Mouse (Mus musculus) urinary bladder, postnatal 36 days (tissue): ENCODE measurements around the gene Otud7b.
"Not testable (repeated sequence)": the region's sequence is repeated elsewhere in the genome, so short reads cannot be mapped to it uniquely, and the experiment has no call there.

Experiments
- DNase-seq, 2 experiments: peaks; one replicate each; pipeline ENCODE4 v3.0.0; 2022; ENCODE audit warnings: low spot score in 2 of 2, mixed read lengths in 1 of 2

Gene Otud7b

DNA sequence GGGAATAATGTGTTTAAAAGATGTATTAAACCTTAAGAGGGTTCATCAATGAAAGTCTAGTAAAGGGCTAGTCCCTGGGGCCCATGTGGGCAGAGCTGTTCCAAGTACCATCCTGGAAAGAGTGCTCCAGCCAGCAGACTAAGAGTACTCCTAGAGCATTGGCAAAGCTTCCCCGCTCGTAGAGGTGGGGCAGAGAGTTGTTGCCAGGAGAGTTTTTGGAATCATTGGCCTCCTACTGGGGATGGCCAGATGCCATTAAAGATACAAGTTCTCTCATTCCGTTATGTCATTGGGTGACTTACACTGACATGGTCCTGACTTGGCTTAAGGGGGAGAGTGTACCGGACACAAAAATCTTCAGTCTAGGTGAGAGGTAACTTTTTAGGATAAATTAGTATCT is 75.2 kb downstream of the Otud7b start:
- peak in 1 of 2 experiments; percentile 62 for DNase-seq

DNA sequence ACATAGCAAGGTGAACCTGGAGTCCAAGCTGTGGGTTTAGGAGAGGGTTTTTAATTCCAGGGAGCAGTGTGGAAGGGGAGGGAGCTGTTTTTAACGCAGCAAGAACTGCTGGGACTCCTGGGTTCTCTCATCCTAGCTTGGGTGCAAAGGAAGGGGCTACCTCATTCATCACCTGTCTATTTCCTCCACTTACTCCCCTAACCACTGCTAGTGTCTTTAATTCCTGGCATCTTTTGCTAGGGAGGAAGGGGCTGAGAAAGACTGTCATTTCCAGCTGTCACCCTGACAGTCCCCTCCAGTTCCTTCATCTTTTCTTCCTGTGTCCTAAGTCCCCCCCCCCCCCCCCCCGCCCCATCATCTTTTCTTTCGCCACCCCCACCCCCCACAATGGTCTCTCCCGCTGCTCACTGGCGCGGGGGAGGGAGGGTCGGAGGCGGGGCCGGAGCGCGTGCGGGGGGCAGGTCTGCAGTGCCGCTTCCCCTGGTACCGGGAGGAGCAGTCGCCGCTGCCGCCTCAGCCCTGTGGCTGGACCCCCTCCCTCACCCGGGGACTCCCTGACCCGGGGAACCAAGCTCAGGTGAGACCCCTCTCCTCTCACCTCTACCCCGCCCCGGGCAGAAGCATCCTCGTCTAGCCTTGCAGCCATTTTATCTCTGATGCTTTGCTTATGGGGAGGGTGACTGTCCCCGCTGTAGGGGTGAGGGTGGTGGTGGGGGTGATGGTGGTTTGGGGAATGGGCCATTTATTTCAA is 76.6 kb downstream of the Otud7b start, which contains the start of gene Sv2a:
Gene Sv2a (plus strand): TSS at position 425 of the 751 bp plus-strand sequence.
- no peak for DNase-seq

GRCm38 (mm10) chr3:96181510-96182381 is 77.4 kb downstream of the Otud7b start:
- DNase-seq, result no peak

- no peak for DNase-seq
Observed at GRCm38 (mm10) chr3:96182382-96182776, 78.1 kb downstream of the Otud7b start.

- DNase-seq, result no peak
Observed at GRCm38 (mm10) chr3:96192977-96193376, 88.7 kb downstream of the Otud7b start.

- no peak for DNase-seq
Observed at GRCm38 (mm10) chr3:96194966-96195365, 90.6 kb downstream of the Otud7b start.

GRCm38 (mm10) chr3:96195616-96196313 is 91.4 kb downstream of the Otud7b start:
- no peak for DNase-seq

GRCm38 (mm10) chr3:96196437-96197128 is 92.3 kb downstream of the Otud7b start:
- no peak for DNase-seq

DNA sequence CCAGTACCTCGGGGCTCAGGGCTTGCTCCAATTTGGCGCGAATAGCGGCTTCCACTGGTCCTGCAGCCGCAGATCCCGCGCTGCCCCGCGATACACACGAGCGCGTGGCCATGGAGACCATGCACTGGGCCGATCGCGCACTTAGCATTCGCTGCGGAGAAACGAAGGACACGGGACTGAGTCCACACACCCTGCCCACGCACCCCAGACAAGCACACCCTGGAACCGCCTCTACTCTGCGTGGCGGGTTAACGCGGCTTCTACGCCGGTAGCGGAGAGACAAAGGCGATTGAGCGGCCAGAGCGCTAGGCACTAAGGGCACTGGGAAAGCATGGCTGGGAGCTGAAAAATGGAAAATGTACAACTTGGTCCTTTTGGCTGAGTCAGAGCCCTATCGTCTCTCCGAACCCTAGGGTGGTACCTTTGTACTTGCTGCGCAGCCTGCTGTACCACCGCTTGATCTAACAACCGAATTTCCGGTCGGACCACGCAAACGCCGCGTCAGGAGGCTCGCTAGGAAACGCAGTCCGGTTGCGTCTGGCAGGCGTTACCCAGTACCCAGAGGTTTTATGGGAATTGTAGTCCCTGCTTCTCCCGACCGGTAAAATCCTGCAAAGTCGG is 92.9 kb downstream of the Otud7b start:
- DNase-seq, result peak; percentile 81 to 90

GRCm38 (mm10) chr3:96198181-96198580 is 93.9 kb downstream of the Otud7b start:
- no peak for DNase-seq

DNA sequence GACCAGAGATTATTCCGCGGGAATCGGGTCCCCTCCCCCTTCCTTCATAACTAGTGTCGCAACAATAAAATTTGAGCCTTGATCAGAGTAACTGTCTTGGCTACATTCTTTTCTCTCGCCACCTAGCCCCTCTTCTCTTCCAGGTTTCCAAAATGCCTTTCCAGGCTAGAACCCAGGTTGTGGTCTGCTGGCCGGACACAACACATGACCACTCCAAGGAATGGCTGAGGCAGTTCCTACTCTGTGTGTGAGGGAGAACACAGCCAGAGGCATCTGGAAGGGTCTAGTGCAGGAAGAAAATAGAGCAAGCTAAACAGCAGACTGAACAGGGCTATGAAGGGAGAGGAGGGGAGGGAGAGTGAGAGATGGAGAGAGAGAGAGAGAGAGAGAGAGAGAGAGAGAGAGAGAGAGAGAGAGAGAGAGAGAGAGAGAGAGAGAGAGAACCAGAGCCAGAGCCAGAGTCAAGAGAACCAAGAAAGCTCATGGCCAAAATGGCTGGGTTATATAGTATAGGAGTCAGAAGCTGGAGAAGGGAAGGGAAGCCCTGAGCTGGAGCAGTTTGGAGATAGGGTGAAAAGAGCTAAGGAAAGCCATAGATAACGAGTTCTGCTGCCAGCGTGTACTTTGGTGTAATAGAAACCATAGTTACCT is 94.4 kb downstream of the Otud7b start:
- not testable (repeated sequence) for DNase-seq

- DNase-seq, result no peak
Observed at GRCm38 (mm10) chr3:96199731-96200130, 95.4 kb downstream of the Otud7b start.

DNA sequence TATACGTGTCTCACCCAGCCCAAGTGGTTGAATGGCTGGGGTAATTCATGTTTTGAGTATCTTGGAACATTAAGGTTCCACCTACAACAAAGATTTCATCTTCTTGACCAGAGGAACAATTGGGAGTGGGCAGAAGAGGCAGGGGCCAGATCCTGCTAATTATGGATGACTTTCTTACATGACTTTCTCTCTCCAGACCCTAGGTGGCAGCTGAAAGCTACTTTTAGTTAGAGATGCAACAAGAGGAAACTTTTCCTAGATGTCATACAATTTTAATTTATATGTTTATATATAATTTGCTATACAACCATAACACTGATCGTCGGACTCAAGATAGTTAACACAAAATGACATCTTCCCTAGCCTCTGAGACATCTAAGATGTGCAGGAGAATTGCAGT is 103.5 kb downstream of the Otud7b start:
- DNase-seq, result no peak

GRCm38 (mm10) chr3:96209242-96209641 is 104.9 kb downstream of the Otud7b start:
- DNase-seq, result no peak
